Mouse (Mus musculus): Measurements from ENCODE around the gene Ctf2. TPM values are rescaled to one million over a fixed set of nuclear protein-coding genes. Genes with fewer than 3 reads are reported as not detected.

Gene Ctf2
- total and polyA plus RNA-seq, 3 experiments = 0.39 to 1.0 TPM; not detected in 1

DNA sequence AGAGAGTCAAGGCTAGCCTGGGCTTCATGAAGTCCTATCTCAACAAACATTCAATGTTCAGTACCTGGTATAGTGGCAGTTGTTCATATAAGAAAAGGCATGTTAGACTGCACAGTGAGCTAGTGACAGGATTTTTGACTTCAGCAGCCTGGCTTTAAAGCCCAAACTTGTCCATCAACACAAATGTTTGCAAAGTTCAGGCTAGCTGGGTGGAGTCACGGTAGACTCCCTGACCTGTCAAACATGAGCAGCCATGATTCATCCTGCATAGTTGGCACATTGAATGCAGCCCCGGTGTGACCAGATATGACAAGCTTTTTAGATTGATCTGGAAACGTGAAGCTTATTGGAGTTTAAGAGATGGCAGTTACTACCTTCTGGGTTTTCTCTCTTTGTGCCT is 40.1 kb upstream of the Ctf2 start:
- H3K27ac ChIP-seq (ENCODE audit: control insufficient read depth, low read depth, low read length) = peak overlapping the region; percentile 20
- H3K79me2 ChIP-seq (ENCODE audit: control insufficient read depth, insufficient read depth, low read length, poor library complexity) = peaks cover 26% of the 10 kb centered on the region
- H3K9ac ChIP-seq (ENCODE audit: control insufficient read depth, low read depth, low read length, poor library complexity, severe bottlenecking) = no peak overlapping the region
- TF ChIP-seq NRF1 (IDR thresholded peaks at IDR 0.05; ENCODE audit: insufficient read depth, low read depth, low read length, poor library complexity, severe bottlenecking) (no peak), POLR2AphosphoS2 (IDR thresholded peaks at IDR 0.05; ENCODE audit: low read length) (peak; percentile 71)
- no peak overlapping the region for H3K4me3 ChIP-seq (ENCODE audit: control insufficient read depth in 1 of 2, insufficient read depth in 1 of 2, low read depth in 2 of 2, low read length in 2 of 2)
- peaks cover 0 to 32% of the 10 kb centered on the region in 2 experiments; a peak in 3 of 4 replicates for H3K4me1 ChIP-seq (ENCODE audit: control insufficient read depth in 1 of 2, insufficient read depth in 2 of 2, low read length in 2 of 2)
- peaks cover 0 to 27% of the 10 kb centered on the region in 2 experiments; a peak in 2 of 4 replicates for H3K36me3 ChIP-seq (ENCODE audit: control insufficient read depth in 1 of 2, insufficient read depth in 2 of 2, low read length in 2 of 2)
- H3K9me3 ChIP-seq (replicated peaks; ENCODE audit: insufficient read depth, low read length) = no peaks in the 10 kb centered on the region
- H3K27me3 ChIP-seq (ENCODE audit: control insufficient read depth in 1 of 2, insufficient read depth in 2 of 2, low read length in 2 of 2) = no peaks in the 10 kb centered on the region
- DNase-seq (ENCODE audit: low read depth, low spot score) = peak; percentile 59

DNA sequence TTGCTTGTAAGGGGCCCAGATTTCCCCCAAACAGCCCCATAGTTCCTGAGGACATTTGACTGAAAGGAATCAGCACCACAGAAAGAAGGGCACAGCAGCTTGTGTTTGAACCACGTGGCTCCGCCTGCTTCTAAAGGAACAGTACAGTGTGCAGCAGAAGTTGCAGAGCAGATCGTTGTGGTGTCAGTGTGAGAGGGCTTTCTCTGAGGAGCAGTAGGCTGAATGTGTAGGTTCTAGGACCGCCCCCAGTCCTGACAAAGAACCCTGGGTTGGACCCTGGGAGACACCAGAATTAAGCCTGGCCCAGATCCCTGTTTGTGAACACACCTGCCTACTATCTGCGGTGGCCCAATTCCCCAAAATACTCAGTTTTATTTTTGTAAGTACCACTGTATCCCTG is 39.3 kb upstream of the Ctf2 start:
- Histone ChIP-seq H3K9ac (ENCODE audit: control insufficient read depth, low read depth, low read length, poor library complexity, severe bottlenecking) (peak overlapping the region; percentile 98), H3K4me3 (ENCODE audit: control insufficient read depth in 1 of 2, insufficient read depth in 1 of 2, low read depth in 2 of 2, low read length in 2 of 2) (peak overlapping the region; percentile 82 to 93; a peak in 2 of 4 replicates), H3K36me3 (ENCODE audit: control insufficient read depth in 1 of 2, insufficient read depth in 2 of 2, low read length in 2 of 2) (peaks cover 0 to 32% of the 10 kb centered on the region in 2 experiments; a peak in 2 of 4 replicates), H3K4me1 (ENCODE audit: control insufficient read depth in 1 of 2, insufficient read depth in 2 of 2, low read length in 2 of 2) (peaks cover 5 to 37% of the 10 kb centered on the region in 2 experiments; a peak in 3 of 4 replicates), H3K27me3 (ENCODE audit: control insufficient read depth in 1 of 2, insufficient read depth in 2 of 2, low read length in 2 of 2) (no peaks in the 10 kb centered on the region), H3K27ac (ENCODE audit: control insufficient read depth, low read depth, low read length) (peak overlapping the region; percentile 93), H3K79me2 (ENCODE audit: control insufficient read depth, insufficient read depth, low read length, poor library complexity) (peaks cover 24% of the 10 kb centered on the region), H3K9me3 (replicated peaks; ENCODE audit: insufficient read depth, low read length) (no peaks in the 10 kb centered on the region)
- peak; percentile 71 for DNase-seq (ENCODE audit: low read depth, low spot score)
- TF ChIP-seq MAX (IDR thresholded peaks at IDR 0.05; ENCODE audit: low read length) (peak; percentile 84), POLR2AphosphoS2 (IDR thresholded peaks at IDR 0.05; ENCODE audit: low read length) (no peak), USF1 (IDR thresholded peaks at IDR 0.05; ENCODE audit: low read depth, low read length) (peak; percentile 66), MAFK (IDR thresholded peaks at IDR 0.05; ENCODE audit: borderline replicate concordance, low read depth, low read length) (no peak), MXI1 (IDR thresholded peaks at IDR 0.05; ENCODE audit: low read depth, low read length) (peak; percentile 84), POLR2A (IDR thresholded peaks at IDR 0.05; ENCODE audit: control insufficient read depth in 1 of 2, insufficient read depth in 1 of 2, low read depth in 1 of 2, low read length in 2 of 2, poor library complexity in 1 of 2) (peak in 1 of 2 experiments; percentile 25; a peak in 1 of 4 replicates), UBTF (IDR thresholded peaks at IDR 0.05; ENCODE audit: borderline replicate concordance, insufficient read depth, low read depth, low read length) (no peak), GABPA (IDR thresholded peaks at IDR 0.05; ENCODE audit: low read depth, low read length) (no peak), MYC (IDR thresholded peaks at IDR 0.05; ENCODE audit: low read depth, low read length) (peak; percentile 72; the same call in 1 of the 2 replicates), MYB (IDR thresholded peaks at IDR 0.05; ENCODE audit: low read depth, low read length) (no peak), RAD21 (IDR thresholded peaks at IDR 0.05; ENCODE audit: low read depth, low read length) (no peak), ZKSCAN1 (IDR thresholded peaks at IDR 0.05; ENCODE audit: low read depth, low read length) (no peak)
